Mouse (Mus musculus) hindbrain, postnatal 0 days (tissue): ENCODE data around the gene Zfp84. TPM values are rescaled to one million over a fixed set of nuclear protein-coding genes. Genes with fewer than 3 reads are reported as not detected.
"Not testable (repeated sequence)": the region's sequence is repeated elsewhere in the genome, so short reads cannot be mapped to it uniquely, and the experiment has no call there.

Experiments
- ATAC-seq: fragments of 200-750 bp; cut with Nextera tagmentation; 2 replicates; pipeline ENCODE4 v1.8.0; 2017; ENCODE audit warnings: mild to moderate bottlenecking, moderate TSS enrichment, moderate library complexity
- DNase-seq: peaks from one replicate; pipeline ENCODE4 v3.0.0-alpha.2; 2015; ENCODE audit warnings: low spot score
- H3K27ac ChIP-seq: fragments of 300-500 bp; sonication (generic); 2 replicates; pipeline ENCODE4 v1.5.1; 2014; ENCODE audit warnings: mild to moderate bottlenecking
- H3K27me3 ChIP-seq: fragments of 300-500 bp; sonication (generic); 2 replicates; pipeline ENCODE4 v1.6.1; 2014; ENCODE audit warnings: low read length, mixed read lengths; ENCODE audit not compliant: insufficient read depth
- H3K36me3 ChIP-seq: fragments of 300-500 bp; sonication (generic); 2 replicates; pipeline ENCODE4 v1.6.1; 2014; ENCODE audit warnings: low read length, mixed read lengths; ENCODE audit not compliant: insufficient read depth
- H3K4me1 ChIP-seq: fragments of 300-500 bp; sonication (generic); 2 replicates; pipeline ENCODE4 v1.6.1; 2014; ENCODE audit warnings: antibody characterized with exemption, low read length, mixed read lengths; ENCODE audit not compliant: insufficient read depth
- H3K4me2 ChIP-seq: fragments of 300-500 bp; sonication (generic); 2 replicates; pipeline ENCODE4 v1.6.1; 2014; ENCODE audit warnings: low read depth, mild to moderate bottlenecking, low read length, moderate library complexity, mixed read lengths
- H3K4me3 ChIP-seq: fragments of 300-500 bp; sonication (generic); 2 replicates; pipeline ENCODE4 v1.5.1; 2014; ENCODE audit warnings: low read length
- H3K9ac ChIP-seq: fragments of 300-500 bp; sonication (generic); replicated peaks from 2 replicates; pipeline ENCODE4 v1.6.1; 2014; ENCODE audit warnings: mild to moderate bottlenecking, low read length, moderate library complexity, mixed read lengths
- H3K9me3 ChIP-seq: fragments of 300-500 bp; sonication (generic); 2 replicates; pipeline ENCODE4 v1.6.1; 2016; ENCODE audit warnings: low read length, mixed read lengths
- CTCF ChIP-seq: IDR thresholded peaks from 2 replicates; pipeline ENCODE4 v1.5.1; 2016; ENCODE audit warnings: antibody characterized with exemption, control low read depth, low read depth
- WGBS: fragments of 180-500 bp; shearing (Covaris S2); extraction: QIAGEN DNeasy Blood & Tissue Kit; methylation state at CpG from one replicate; pipeline ENCODE4 v1.1.7; 2014; 5-methylcytosine and 5-hydroxymethylcytosine counted together
- polyA plus RNA-seq: library from polyadenylated mRNA; unstranded; fragments of >200 nt; fragmentation: Nextera tagmentation; extraction: Ambion mirVana; gene quantifications from 2 replicates; pipeline ENCODE4 v1.2.1, GENCODE M21; 2015
- total RNA-seq: library from RNA; depleted of rRNA; stranded (reverse); fragments of >200 nt; gene quantifications from 2 replicates; pipeline ENCODE4 v1.2.3, GENCODE M21; 2014; rRNA removed

Zfp84 gene
- 10.7 and 11.4 TPM in 2 replicates for total RNA-seq
- polyA plus RNA-seq: 5.8 and 6.5 TPM in 2 replicates

- peak; percentile 95 for DNase-seq
- Histone ChIP-seq H3K27ac (peak within 1 kb of the TSS; percentile 67), H3K27me3 (no peaks in the 10 kb centered on the region), H3K4me1 (no peaks in the 10 kb centered on the region), H3K4me3 (peak within 1 kb of the TSS; percentile 77), H3K36me3 (peaks cover 10% of the 10 kb centered on the region; the same call in 1 of the 2 replicates), H3K9ac (peak within 1 kb of the TSS; percentile 67), H3K9me3 (no peaks in the 10 kb centered on the region), H3K4me2 (peak within 1 kb of the TSS; percentile 78)
- no peak for TF ChIP-seq CTCF
- under 1% methylated on average over 32 of the region's 32 CpGs for WGBS
- peak; percentile 96 for ATAC-seq
These were observed at the start of gene Zfp84 for GRCm38 (mm10) chr7:29768090-29768900. Gene Zfp84 (plus strand): TSS chr7:29768552.

GRCm38 (mm10) chr7:29725461-29726142 is 42.8 kb upstream of the Zfp84 start:
- not testable (repeated sequence) for ATAC-seq, H3K4me1 ChIP-seq, H3K9ac ChIP-seq, H3K4me3 ChIP-seq, DNase-seq, H3K36me3 ChIP-seq, H3K27ac ChIP-seq, H3K4me2 ChIP-seq, H3K27me3 ChIP-seq, H3K9me3 ChIP-seq
- WGBS: 35% methylated on average over 16 of the region's 17 CpGs

GRCm38 (mm10) chr7:29726860-29727259 is 41.5 kb upstream of the Zfp84 start, which contains the start of gene Catsperg2:
Gene Catsperg2 (minus strand): TSS chr7:29727032.
- not testable (repeated sequence) for H3K36me3 ChIP-seq, H3K4me1 ChIP-seq, H3K4me2 ChIP-seq, H3K4me3 ChIP-seq, H3K27me3 ChIP-seq, H3K9ac ChIP-seq, H3K9me3 ChIP-seq, H3K27ac ChIP-seq
- DNase-seq (peak; percentile 19), ATAC-seq (0 out of 2 replicates have a peak, but pooled peaks have one; percentile 18)
- WGBS: 65% methylated on average over 11 of the region's 11 CpGs

GRCm38 (mm10) chr7:29728055-29728454 is 40.3 kb upstream of the Zfp84 start:
- ATAC-seq: no peak
- no peak overlapping the region for H3K27ac ChIP-seq
- no peak for TF ChIP-seq CTCF

GRCm38 (mm10) chr7:29742258-29742657 is 26.1 kb upstream of the Zfp84 start:
- TF ChIP-seq CTCF: no peak
- H3K4me1 ChIP-seq: no peaks in the 10 kb centered on the region
- H3K4me2 ChIP-seq: no peak overlapping the region
- H3K27ac ChIP-seq: no peak overlapping the region
- H3K9me3 ChIP-seq: no peaks in the 10 kb centered on the region
- DNase-seq (no peak), ATAC-seq (no peak)
- H3K27me3 ChIP-seq: no peaks in the 10 kb centered on the region
- H3K36me3 ChIP-seq: no peaks in the 10 kb centered on the region
- no peak overlapping the region for H3K4me3 ChIP-seq
- no peak overlapping the region for H3K9ac ChIP-seq
- 87% methylated on average over 3 of the region's 3 CpGs for WGBS

More at GRCm38 (mm10) chr7:29728055-29728454, 40.3 kb upstream of the Zfp84 start:
- H3K36me3 ChIP-seq: no peaks in the 10 kb centered on the region
- H3K4me1 ChIP-seq: no peaks in the 10 kb centered on the region
- H3K9me3 ChIP-seq: 0 out of 2 replicates have a peak, but pooled peaks cover 4% of the 10 kb centered on the region
- WGBS: 93% methylated on average over 2 of the region's 2 CpGs
- H3K9ac ChIP-seq: no peak overlapping the region
- no peaks in the 10 kb centered on the region for H3K27me3 ChIP-seq
- no peak overlapping the region for H3K4me2 ChIP-seq
- H3K4me3 ChIP-seq: no peak overlapping the region
- no peak for DNase-seq

GRCm38 (mm10) chr7:29760476-29760875 is 7.9 kb upstream of the Zfp84 start:
- no peaks in the 10 kb centered on the region for H3K9me3 ChIP-seq
- H3K4me3 ChIP-seq: no peak overlapping the region
- no peak overlapping the region for H3K9ac ChIP-seq
- no peaks in the 10 kb centered on the region for H3K27me3 ChIP-seq
- H3K36me3 ChIP-seq: no peaks in the 10 kb centered on the region
- H3K27ac ChIP-seq: no peak overlapping the region
- 77% methylated on average over 5 of the region's 5 CpGs for WGBS
- no peak overlapping the region for H3K4me2 ChIP-seq
- no peak for TF ChIP-seq CTCF
- no peak for ATAC-seq
- H3K4me1 ChIP-seq: no peaks in the 10 kb centered on the region
- no peak for DNase-seq
